Mouse (Mus musculus): Measurements from ENCODE around the gene Gabbr2.

DNA sequence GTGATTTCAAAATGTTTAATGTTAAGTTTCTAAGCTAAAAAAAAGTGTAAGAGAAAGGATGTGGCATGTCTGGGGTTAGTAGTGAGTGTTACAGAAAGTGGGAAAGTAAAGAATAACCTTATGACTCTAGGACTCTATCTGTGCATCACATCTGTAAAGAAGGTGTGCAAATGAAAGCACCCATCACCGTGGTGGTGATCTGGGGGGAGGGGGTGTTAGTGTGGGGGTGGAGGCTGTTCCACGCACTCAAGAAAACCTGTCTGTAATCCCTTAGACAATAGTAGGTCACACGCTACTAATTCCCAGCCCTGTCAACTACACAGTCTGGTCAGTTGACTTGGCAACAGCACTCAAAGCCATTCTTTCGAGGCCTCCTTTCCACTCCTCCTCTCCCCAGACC lies 350.4 kb downstream of the Gabbr2 start:
- TF ChIP-seq CTCF (IDR thresholded peaks at IDR 0.05; ENCODE audit: borderline replicate concordance, extremely low read depth, insufficient read depth, insufficient read length) (no peak), POLR2A (IDR thresholded peaks at IDR 0.05; ENCODE audit: borderline replicate concordance, extremely low read depth, insufficient read depth, insufficient read length, poor library complexity, severe bottlenecking) (no peak)
